Mouse (Mus musculus): ENCODE results near the gene Hsd17b1. TPM values are rescaled to one million over a fixed set of nuclear protein-coding genes. Genes with fewer than 3 reads are reported as not detected.

Gene Hsd17b1
- polyA plus RNA-seq, 1 experiment from 2014 or later: not detected

DNA sequence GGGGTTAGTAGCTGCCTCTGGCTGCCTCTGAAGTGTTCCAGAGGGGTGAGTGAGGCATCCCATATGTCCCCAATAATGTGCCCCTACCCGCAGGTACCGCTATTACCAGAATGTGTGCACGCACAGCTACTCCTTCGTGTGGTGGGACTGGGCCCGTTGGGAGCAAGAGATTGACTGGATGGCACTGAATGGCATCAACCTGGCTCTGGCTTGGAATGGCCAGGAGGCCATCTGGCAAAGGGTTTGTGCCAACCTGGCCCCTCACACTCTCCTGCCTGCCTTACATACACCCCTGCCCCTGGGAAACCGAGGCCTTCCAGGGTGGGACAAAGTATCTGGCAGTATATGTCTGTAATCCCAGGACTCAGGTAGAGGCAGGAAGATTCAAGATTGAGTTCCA is 7.2 kb upstream of the Hsd17b1 start:
- ATAC-seq (replicated peaks; ENCODE audit: low FRiP score, low TSS enrichment, low read depth): no peak
- no peak overlapping the region for H3K9ac ChIP-seq (ENCODE audit: low read length)
- H3K4me3 ChIP-seq (ENCODE audit: low read depth, low read length): no peak overlapping the region

GRCm38 (mm10) chr11:101071810-101072428 is 6.3 kb upstream of the Hsd17b1 start:
- H3K9ac ChIP-seq (ENCODE audit: low read length): no peak overlapping the region
- DNase-seq (ENCODE audit: low spot score) (no peak), ATAC-seq (replicated peaks; ENCODE audit: low FRiP score, low TSS enrichment, low read depth) (no peak)
- H3K27me3 ChIP-seq (replicated peaks; ENCODE audit: control insufficient read depth, insufficient read depth, low read length): peaks cover 5% of the 10 kb centered on the region; the same call in 1 of the 2 replicates
- peaks cover 5% of the 10 kb centered on the region; the same call in 1 of the 2 replicates for H3K4me1 ChIP-seq (replicated peaks; ENCODE audit: control insufficient read depth, insufficient read depth, low read length)
- WGBS: 78% methylated on average over 14 of the region's 14 CpGs
- no peak overlapping the region for H3K4me3 ChIP-seq (ENCODE audit: low read depth, low read length)
- H3K36me3 ChIP-seq (ENCODE audit: control insufficient read depth, insufficient read depth, low read length): no peaks in the 10 kb centered on the region
- no peaks in the 10 kb centered on the region for H3K9me3 ChIP-seq (ENCODE audit: control insufficient read depth, low read length)
- H3K27ac ChIP-seq (ENCODE audit: low read depth): no peak overlapping the region
- H3K4me2 ChIP-seq (ENCODE audit: low read length): no peak overlapping the region

More for the DNA sequence above, 7.2 kb upstream of the Hsd17b1 start:
- Histone ChIP-seq H3K4me2 (ENCODE audit: low read length) (peak overlapping the region; percentile 99; the same call in 1 of the 2 replicates), H3K9me3 (ENCODE audit: control insufficient read depth, low read length) (no peaks in the 10 kb centered on the region), H3K4me1 (replicated peaks; ENCODE audit: control insufficient read depth, insufficient read depth, low read length) (peaks cover 11% of the 10 kb centered on the region; the same call in 1 of the 2 replicates), H3K27ac (ENCODE audit: low read depth) (no peak overlapping the region), H3K27me3 (replicated peaks; ENCODE audit: control insufficient read depth, insufficient read depth, low read length) (0 out of 2 replicates have a peak, but pooled peaks cover 3% of the 10 kb centered on the region), H3K36me3 (ENCODE audit: control insufficient read depth, insufficient read depth, low read length) (no peaks in the 10 kb centered on the region)
- 76% methylated on average over 6 of the region's 6 CpGs for WGBS
- DNase-seq (ENCODE audit: low spot score): no peak

GRCm38 (mm10) chr11:101079746-101080145 is 1.5 kb downstream of the Hsd17b1 start:
- Histone ChIP-seq H3K36me3 (ENCODE audit: control insufficient read depth, insufficient read depth, low read length) (peaks cover under 1% of the 10 kb centered on the region; the same call in 1 of the 2 replicates), H3K4me2 (ENCODE audit: low read length) (peak overlapping the region; percentile 30), H3K27me3 (replicated peaks; ENCODE audit: control insufficient read depth, insufficient read depth, low read length) (peaks cover 47% of the 10 kb centered on the region), H3K9ac (ENCODE audit: low read length) (no peak overlapping the region), H3K4me1 (replicated peaks; ENCODE audit: control insufficient read depth, insufficient read depth, low read length) (peaks cover 16% of the 10 kb centered on the region; the same call in 1 of the 2 replicates), H3K9me3 (ENCODE audit: control insufficient read depth, low read length) (no peaks in the 10 kb centered on the region), H3K27ac (ENCODE audit: low read depth) (no peak overlapping the region), H3K4me3 (ENCODE audit: low read depth, low read length) (peak overlapping the region; percentile 11)
- no peak for DNase-seq (ENCODE audit: low spot score)
- WGBS: 2% methylated on average over 27 of the region's 27 CpGs
- ATAC-seq (replicated peaks; ENCODE audit: low FRiP score, low TSS enrichment, low read depth): no peak

GRCm38 (mm10) chr11:101080421-101080820 is 2.2 kb downstream of the Hsd17b1 start:
- H3K27ac ChIP-seq (ENCODE audit: low read depth): no peak overlapping the region
- H3K9ac ChIP-seq (ENCODE audit: low read length): no peak overlapping the region
- H3K36me3 ChIP-seq (ENCODE audit: control insufficient read depth, insufficient read depth, low read length): peaks cover 7% of the 10 kb centered on the region; the same call in 1 of the 2 replicates
- no peaks in the 10 kb centered on the region for H3K9me3 ChIP-seq (ENCODE audit: control insufficient read depth, low read length)
- WGBS: 71% methylated on average over 5 of the region's 5 CpGs
- ATAC-seq (replicated peaks; ENCODE audit: low FRiP score, low TSS enrichment, low read depth): no peak
- H3K4me1 ChIP-seq (replicated peaks; ENCODE audit: control insufficient read depth, insufficient read depth, low read length): peaks cover 16% of the 10 kb centered on the region; the same call in 1 of the 2 replicates
- no peak overlapping the region for H3K4me3 ChIP-seq (ENCODE audit: low read depth, low read length)
- no peak overlapping the region for H3K4me2 ChIP-seq (ENCODE audit: low read length)
- H3K27me3 ChIP-seq (replicated peaks; ENCODE audit: control insufficient read depth, insufficient read depth, low read length): peaks cover 47% of the 10 kb centered on the region
- no peak for DNase-seq (ENCODE audit: low spot score)

DNA sequence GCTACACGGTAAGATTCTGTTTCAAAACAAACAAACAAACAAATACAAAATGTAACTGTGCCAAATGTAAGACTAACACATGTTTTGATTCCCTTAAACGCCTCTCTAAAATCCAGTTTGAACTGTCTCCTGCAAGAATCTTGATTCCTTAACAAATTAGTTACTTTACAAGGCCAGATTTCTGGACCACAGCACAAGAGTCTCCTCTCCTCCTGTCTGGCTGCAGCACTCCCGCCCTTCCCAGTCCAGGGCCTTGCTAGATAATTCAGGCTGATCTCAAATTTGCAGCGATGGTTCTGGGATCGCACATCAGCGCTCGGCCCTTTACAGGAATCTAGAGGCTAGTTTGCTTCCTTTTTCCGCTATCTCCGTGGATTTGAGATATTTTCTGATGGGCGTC is 3.4 kb downstream of the Hsd17b1 start:
- WGBS: 5% methylated on average over 10 of the region's 10 CpGs
- ATAC-seq (replicated peaks; ENCODE audit: low FRiP score, low TSS enrichment, low read depth) (no peak), DNase-seq (ENCODE audit: low spot score) (no peak)
- Histone ChIP-seq H3K4me3 (ENCODE audit: low read depth, low read length) (peak overlapping the region; percentile 69), H3K9ac (ENCODE audit: low read length) (peak overlapping the region; percentile 77), H3K36me3 (ENCODE audit: control insufficient read depth, insufficient read depth, low read length) (peaks cover 12% of the 10 kb centered on the region; the same call in 1 of the 2 replicates), H3K27me3 (replicated peaks; ENCODE audit: control insufficient read depth, insufficient read depth, low read length) (peaks cover 47% of the 10 kb centered on the region), H3K27ac (ENCODE audit: low read depth) (peak overlapping the region; percentile 91; the same call in 1 of the 2 replicates), H3K4me2 (ENCODE audit: low read length) (peak overlapping the region; percentile 87), H3K4me1 (replicated peaks; ENCODE audit: control insufficient read depth, insufficient read depth, low read length) (peaks cover 24% of the 10 kb centered on the region), H3K9me3 (ENCODE audit: control insufficient read depth, low read length) (no peaks in the 10 kb centered on the region)

DNA sequence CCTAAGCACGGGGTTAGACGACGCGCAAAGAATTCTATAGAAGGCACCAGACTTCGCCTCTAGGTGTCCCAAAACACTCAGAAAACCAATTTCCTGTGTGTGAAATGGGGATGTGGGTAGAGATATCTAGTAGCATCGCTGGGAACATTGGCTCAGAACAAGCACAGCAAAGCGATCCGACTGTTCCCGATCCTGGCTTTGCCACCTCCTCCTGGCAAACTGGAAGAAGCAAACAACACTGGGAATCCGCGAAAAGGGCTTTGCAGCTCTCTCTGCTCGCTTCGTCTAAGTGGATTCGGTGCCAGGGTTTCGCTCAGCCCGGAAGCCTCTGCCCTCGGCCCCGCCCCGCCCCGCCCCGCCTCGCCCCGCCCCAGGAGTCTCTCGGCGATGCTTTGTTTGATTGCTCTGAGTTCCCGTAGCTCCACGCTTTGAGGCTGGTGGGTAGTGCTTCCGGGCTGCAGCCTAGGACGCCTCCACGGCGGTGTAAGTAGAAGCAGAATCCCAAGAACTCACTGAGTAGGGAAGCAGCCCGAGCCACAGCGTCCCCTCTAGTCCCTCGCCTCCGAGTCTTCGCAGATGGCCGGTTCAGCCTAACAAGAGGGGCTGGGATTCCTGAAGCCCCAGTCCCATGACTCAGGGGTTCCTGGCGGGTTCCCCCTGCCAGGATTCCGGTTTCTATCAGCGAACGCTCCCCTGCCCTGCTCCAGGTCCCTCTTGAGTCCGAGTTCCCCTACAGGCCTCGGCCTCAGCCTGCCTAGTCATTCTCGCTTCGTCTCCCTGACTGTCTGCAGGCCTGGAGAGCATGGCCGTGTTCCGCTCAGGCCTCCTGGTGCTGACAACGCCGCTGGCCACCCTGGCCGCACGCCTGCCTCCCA is 4.2 kb downstream of the Hsd17b1 start, which contains the start of gene Coasy:
TSS of gene Coasy (plus strand) at position 358 of the 875 bp plus-strand sequence.
- peaks cover 26% of the 10 kb centered on the region for H3K4me1 ChIP-seq (replicated peaks; ENCODE audit: control insufficient read depth, insufficient read depth, low read length)
- peaks cover 12% of the 10 kb centered on the region; the same call in 1 of the 2 replicates for H3K36me3 ChIP-seq (ENCODE audit: control insufficient read depth, insufficient read depth, low read length)
- DNase-seq (ENCODE audit: low spot score) (peak; percentile 94), ATAC-seq (replicated peaks; ENCODE audit: low FRiP score, low TSS enrichment, low read depth) (peak; percentile 86)
- under 1% methylated on average over 51 of the region's 51 CpGs for WGBS
- no peaks in the 10 kb centered on the region for H3K9me3 ChIP-seq (ENCODE audit: control insufficient read depth, low read length)
- H3K4me2 ChIP-seq (ENCODE audit: low read length): peak within 1 kb of the TSS; percentile 87
- H3K9ac ChIP-seq (ENCODE audit: low read length): peak within 1 kb of the TSS; percentile 77
- peak within 1 kb of the TSS; percentile 91 for H3K27ac ChIP-seq (ENCODE audit: low read depth)
- H3K4me3 ChIP-seq (ENCODE audit: low read depth, low read length): peak within 1 kb of the TSS; percentile 69
- peaks cover 40% of the 10 kb centered on the region for H3K27me3 ChIP-seq (replicated peaks; ENCODE audit: control insufficient read depth, insufficient read depth, low read length)

DNA sequence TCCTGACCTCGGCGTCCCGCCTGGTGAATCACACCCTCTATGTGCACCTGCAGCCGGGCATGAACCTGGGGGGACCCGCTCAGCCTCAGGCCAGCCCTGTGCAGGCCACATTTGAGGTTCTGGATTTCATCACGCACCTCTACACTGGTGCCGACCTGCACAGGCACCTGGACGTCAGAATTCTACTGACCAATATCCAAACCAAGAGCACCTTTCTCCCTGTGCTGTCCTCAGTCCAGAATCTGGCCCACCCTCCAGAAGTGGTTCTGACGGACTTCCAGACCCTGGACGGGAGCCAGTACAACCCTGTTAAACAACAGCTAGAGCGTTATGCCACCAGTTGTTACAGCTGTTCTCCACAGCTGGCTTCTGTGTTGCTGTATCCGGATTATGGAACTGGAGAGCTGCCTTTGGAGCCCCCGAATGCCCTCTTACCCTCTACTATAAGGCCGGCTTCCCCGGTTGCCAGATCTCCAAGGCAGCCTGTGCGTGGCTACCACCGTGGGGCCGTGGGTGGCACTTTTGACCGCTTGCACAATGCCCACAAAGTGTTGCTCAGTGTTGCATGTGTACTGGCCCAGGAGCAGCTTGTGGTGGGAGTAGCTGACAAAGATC is 5.0 kb downstream of the Hsd17b1 start:
- H3K4me2 ChIP-seq (ENCODE audit: low read length): peak overlapping the region; percentile 87
- ATAC-seq (replicated peaks; ENCODE audit: low FRiP score, low TSS enrichment, low read depth) (peak; percentile 12; the same call in 1 of the 2 replicates), DNase-seq (ENCODE audit: low spot score) (no peak)
- H3K9me3 ChIP-seq (ENCODE audit: control insufficient read depth, low read length): no peaks in the 10 kb centered on the region
- peaks cover 33% of the 10 kb centered on the region for H3K4me1 ChIP-seq (replicated peaks; ENCODE audit: control insufficient read depth, insufficient read depth, low read length)
- peak overlapping the region; percentile 69 for H3K4me3 ChIP-seq (ENCODE audit: low read depth, low read length)
- WGBS: 31% methylated on average over 19 of the region's 19 CpGs
- H3K27me3 ChIP-seq (replicated peaks; ENCODE audit: control insufficient read depth, insufficient read depth, low read length): peaks cover 33% of the 10 kb centered on the region
- peak overlapping the region; percentile 91 for H3K27ac ChIP-seq (ENCODE audit: low read depth)
- peaks cover 12% of the 10 kb centered on the region; the same call in 1 of the 2 replicates for H3K36me3 ChIP-seq (ENCODE audit: control insufficient read depth, insufficient read depth, low read length)
- H3K9ac ChIP-seq (ENCODE audit: low read length): peak overlapping the region; percentile 77

DNA sequence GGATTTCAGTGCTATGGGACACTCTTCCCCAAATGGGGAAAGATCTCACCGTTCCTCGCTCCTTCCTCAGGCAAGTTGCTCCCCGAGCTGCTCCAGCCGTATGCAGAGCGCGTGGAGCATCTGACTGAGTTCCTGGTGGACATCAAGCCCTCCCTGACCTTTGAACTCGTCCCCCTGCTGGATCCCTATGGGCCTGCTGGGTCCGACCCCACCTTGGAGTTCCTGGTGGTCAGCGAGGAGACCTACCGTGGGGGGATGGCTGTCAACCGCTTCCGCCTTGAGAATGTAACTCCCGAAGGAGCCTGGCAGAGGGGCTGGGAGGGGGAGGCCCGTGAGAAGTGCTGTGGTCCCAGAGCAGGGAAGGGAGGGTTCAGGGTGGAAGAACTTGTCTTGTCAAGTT is 6.0 kb downstream of the Hsd17b1 start:
- ATAC-seq (replicated peaks; ENCODE audit: low FRiP score, low TSS enrichment, low read depth): no peak
- no peak overlapping the region for H3K9ac ChIP-seq (ENCODE audit: low read length)
- DNase-seq (ENCODE audit: low spot score): no peak
- peaks cover 14% of the 10 kb centered on the region; the same call in 1 of the 2 replicates for H3K36me3 ChIP-seq (ENCODE audit: control insufficient read depth, insufficient read depth, low read length)
- peaks cover 22% of the 10 kb centered on the region for H3K27me3 ChIP-seq (replicated peaks; ENCODE audit: control insufficient read depth, insufficient read depth, low read length)
- peaks cover 35% of the 10 kb centered on the region for H3K4me1 ChIP-seq (replicated peaks; ENCODE audit: control insufficient read depth, insufficient read depth, low read length)
- 82% methylated on average over 14 of the region's 14 CpGs for WGBS
- H3K4me2 ChIP-seq (ENCODE audit: low read length): no peak overlapping the region
- H3K27ac ChIP-seq (ENCODE audit: low read depth): no peak overlapping the region
- H3K9me3 ChIP-seq (ENCODE audit: control insufficient read depth, low read length): no peaks in the 10 kb centered on the region
- H3K4me3 ChIP-seq (ENCODE audit: low read depth, low read length): no peak overlapping the region

Data from intestine, embryonic 14.5 days (tissue).